Mouse (Mus musculus) hindbrain, embryonic 14.5 days (tissue): ENCODE measurements around the gene Lrrc32. TPM values are rescaled to one million over a fixed set of nuclear protein-coding genes. Genes with fewer than 3 reads are reported as not detected.

ENCODE experiments used
- ATAC-seq: fragments of 200-750 bp; cut with Nextera tagmentation; 2 replicates; pipeline ENCODE4 v1.8.0; 2017; ENCODE audit warnings: moderate number of reproducible peaks, mild to moderate bottlenecking, moderate TSS enrichment, moderate library complexity; ENCODE audit not compliant: low FRiP score
- DNase-seq: peaks from one replicate; pipeline ENCODE4 v3.0.0-alpha.2; 2015; ENCODE audit warnings: low spot score
- H3K27ac ChIP-seq: fragments of 300-500 bp; sonication (generic); 2 replicates; pipeline ENCODE4 v1.5.1; 2014; ENCODE audit warnings: mild to moderate bottlenecking, moderate library complexity
- H3K27me3 ChIP-seq: fragments of 300-500 bp; sonication (generic); 2 replicates; pipeline ENCODE4 v1.6.1; 2014; ENCODE audit warnings: mild to moderate bottlenecking, low read length, mixed read lengths; ENCODE audit not compliant: control insufficient read depth, insufficient read depth
- H3K36me3 ChIP-seq: fragments of 300-500 bp; sonication (generic); replicated peaks from 2 replicates; pipeline ENCODE4 v1.6.1; 2014; ENCODE audit not compliant: control insufficient read depth, insufficient read depth
- H3K4me1 ChIP-seq: fragments of 300-500 bp; sonication (generic); replicated peaks from 2 replicates; pipeline ENCODE4 v1.6.1; 2014; ENCODE audit warnings: antibody characterized with exemption, low read length, mixed read lengths; ENCODE audit not compliant: control insufficient read depth, insufficient read depth
- H3K4me2 ChIP-seq: fragments of 300-500 bp; sonication (generic); replicated peaks from 2 replicates; pipeline ENCODE4 v1.6.1; 2014; ENCODE audit warnings: mild to moderate bottlenecking, moderate library complexity
- H3K4me3 ChIP-seq: fragments of 300-500 bp; sonication (generic); replicated peaks from 2 replicates; pipeline ENCODE4 v1.5.1; 2014; ENCODE audit warnings: mild to moderate bottlenecking, low read length
- H3K9ac ChIP-seq: fragments of 300-500 bp; sonication (generic); 2 replicates; pipeline ENCODE4 v1.6.1; 2014
- H3K9me3 ChIP-seq: fragments of 300-500 bp; sonication (generic); 2 replicates; pipeline ENCODE4 v1.6.1; 2016; ENCODE audit warnings: low read length; ENCODE audit not compliant: control insufficient read depth
- WGBS: fragments of 180-500 bp; shearing (Covaris S2); extraction: QIAGEN DNeasy Blood & Tissue Kit; methylation state at CpG from one replicate; pipeline ENCODE4 v1.1.7; 2014; 5-methylcytosine and 5-hydroxymethylcytosine counted together
- polyA plus RNA-seq: library from polyadenylated mRNA; unstranded; fragments of >200 nt; fragmentation: Nextera tagmentation; extraction: Ambion mirVana; gene quantifications from 2 replicates; pipeline ENCODE4 v1.2.1, GENCODE M21; 2014

Lrrc32 gene
- polyA plus RNA-seq, 1 experiment from 2014 or later, result 7.2 TPM

GRCm38 (mm10) chr7:98523070-98523812 is 34.2 kb downstream of the Lrrc32 start:
- H3K4me2 ChIP-seq, result no peak overlapping the region
- H3K36me3 ChIP-seq, result no peaks in the 10 kb centered on the region
- no peak overlapping the region for H3K9ac ChIP-seq
- WGBS, result 71% methylated on average over 8 of the region's 8 CpGs
- no peak for DNase-seq
- H3K4me1 ChIP-seq, result peaks cover 15% of the 10 kb centered on the region; the same call in 1 of the 2 replicates
- ATAC-seq, result peak; percentile 62; the same call in 1 of the 2 replicates
- peak overlapping the region; percentile 56; the same call in 1 of the 2 replicates for H3K27ac ChIP-seq
- no peak overlapping the region for H3K4me3 ChIP-seq
- no peaks in the 10 kb centered on the region for H3K27me3 ChIP-seq
- no peaks in the 10 kb centered on the region for H3K9me3 ChIP-seq

- whole genome bisulfite sequencing, result 5% methylated on average over 7 of the region's 7 CpGs
- H3K9ac ChIP-seq, result no peak overlapping the region
- H3K27me3 ChIP-seq, result no peaks in the 10 kb centered on the region
- ATAC-seq (peak; percentile 51), DNase-seq (peak; percentile 73)
- H3K36me3 ChIP-seq, result no peaks in the 10 kb centered on the region
- H3K4me1 ChIP-seq, result peaks cover 15% of the 10 kb centered on the region; the same call in 1 of the 2 replicates
- no peak overlapping the region for H3K4me3 ChIP-seq
- peak overlapping the region; percentile 56; the same call in 1 of the 2 replicates for H3K27ac ChIP-seq
- no peak overlapping the region for H3K4me2 ChIP-seq
- H3K9me3 ChIP-seq, result no peaks in the 10 kb centered on the region
These were observed 34.8 kb downstream of the Lrrc32 start for GRCm38 (mm10) chr7:98523813-98524361.

- no peak overlapping the region for H3K4me2 ChIP-seq
- H3K9ac ChIP-seq, result no peak overlapping the region
- no peak for ATAC-seq
- DNase-seq, result no peak
- no peaks in the 10 kb centered on the region for H3K36me3 ChIP-seq
- H3K9me3 ChIP-seq, result no peaks in the 10 kb centered on the region
- no peak overlapping the region for H3K4me3 ChIP-seq
- peaks cover 15% of the 10 kb centered on the region; the same call in 1 of the 2 replicates for H3K4me1 ChIP-seq
- 0 out of 2 replicates have a peak overlapping the region, but pooled peaks have one; percentile 12 for H3K27ac ChIP-seq
- no peaks in the 10 kb centered on the region for H3K27me3 ChIP-seq
- 34% methylated on average over 6 of the region's 6 CpGs for WGBS
These were observed 35.3 kb downstream of the Lrrc32 start for GRCm38 (mm10) chr7:98524401-98524800.

- H3K9ac ChIP-seq, result no peak overlapping the region
- ATAC-seq (no peak), DNase-seq (no peak)
- WGBS, result 84% methylated on average over 6 of the region's 6 CpGs
- H3K27ac ChIP-seq, result no peak overlapping the region
- no peak overlapping the region for H3K4me3 ChIP-seq
- H3K9me3 ChIP-seq, result no peaks in the 10 kb centered on the region
- no peaks in the 10 kb centered on the region for H3K36me3 ChIP-seq
- H3K4me2 ChIP-seq, result no peak overlapping the region
- peaks cover 15% of the 10 kb centered on the region; the same call in 1 of the 2 replicates for H3K4me1 ChIP-seq
- no peaks in the 10 kb centered on the region for H3K27me3 ChIP-seq
These were observed 36.0 kb downstream of the Lrrc32 start for GRCm38 (mm10) chr7:98524869-98525699.

- H3K27ac ChIP-seq, result no peak overlapping the region
- no peak overlapping the region for H3K4me3 ChIP-seq
- DNase-seq (no peak), ATAC-seq (no peak)
- WGBS, result 93% methylated on average over 3 of the region's 3 CpGs
- no peak overlapping the region for H3K9ac ChIP-seq
- no peak overlapping the region for H3K4me2 ChIP-seq
- no peaks in the 10 kb centered on the region for H3K36me3 ChIP-seq
- H3K4me1 ChIP-seq, result peaks cover 15% of the 10 kb centered on the region; the same call in 1 of the 2 replicates
- no peaks in the 10 kb centered on the region for H3K9me3 ChIP-seq
- no peaks in the 10 kb centered on the region for H3K27me3 ChIP-seq
These were observed 38.0 kb downstream of the Lrrc32 start for GRCm38 (mm10) chr7:98527085-98527484.

GRCm38 (mm10) chr7:98531612-98532011 is 42.5 kb downstream of the Lrrc32 start:
- 76% methylated on average over 7 of the region's 7 CpGs for WGBS
- DNase-seq (no peak), ATAC-seq (no peak)
- H3K4me1 ChIP-seq, result no peaks in the 10 kb centered on the region
- H3K4me3 ChIP-seq, result no peak overlapping the region
- H3K27me3 ChIP-seq, result no peaks in the 10 kb centered on the region
- no peaks in the 10 kb centered on the region for H3K9me3 ChIP-seq
- H3K9ac ChIP-seq, result no peak overlapping the region
- H3K27ac ChIP-seq, result no peak overlapping the region
- H3K36me3 ChIP-seq, result no peaks in the 10 kb centered on the region
- no peak overlapping the region for H3K4me2 ChIP-seq

GRCm38 (mm10) chr7:98532981-98533380 is 43.9 kb downstream of the Lrrc32 start:
- H3K27me3 ChIP-seq, result no peaks in the 10 kb centered on the region
- peaks cover 10% of the 10 kb centered on the region for H3K4me1 ChIP-seq
- no peak overlapping the region for H3K4me2 ChIP-seq
- H3K4me3 ChIP-seq, result no peak overlapping the region
- WGBS, result 96% methylated on average over 4 of the region's 4 CpGs
- DNase-seq (no peak), ATAC-seq (no peak)
- H3K9me3 ChIP-seq, result no peaks in the 10 kb centered on the region
- H3K36me3 ChIP-seq, result no peaks in the 10 kb centered on the region
- no peak overlapping the region for H3K9ac ChIP-seq
- no peak overlapping the region for H3K27ac ChIP-seq

GRCm38 (mm10) chr7:98534432-98534855 is 45.4 kb downstream of the Lrrc32 start:
- Histone ChIP-seq H3K27ac (no peak overlapping the region), H3K27me3 (no peaks in the 10 kb centered on the region), H3K4me1 (peaks cover 12% of the 10 kb centered on the region), H3K4me3 (no peak overlapping the region), H3K9ac (no peak overlapping the region), H3K9me3 (no peaks in the 10 kb centered on the region), H3K4me2 (no peak overlapping the region), H3K36me3 (no peaks in the 10 kb centered on the region)
- WGBS, result 92% methylated on average over 13 of the region's 13 CpGs
- DNase-seq, result no peak
- ATAC-seq, result no peak

GRCm38 (mm10) chr7:98535191-98535590 is 46.1 kb downstream of the Lrrc32 start:
- 91% methylated on average over 6 of the region's 6 CpGs for WGBS
- H3K4me1 ChIP-seq, result peaks cover 12% of the 10 kb centered on the region
- H3K27ac ChIP-seq, result no peak overlapping the region
- no peak for DNase-seq
- H3K9ac ChIP-seq, result no peak overlapping the region
- no peak overlapping the region for H3K4me2 ChIP-seq
- H3K27me3 ChIP-seq, result no peaks in the 10 kb centered on the region
- H3K36me3 ChIP-seq, result no peaks in the 10 kb centered on the region
- no peaks in the 10 kb centered on the region for H3K9me3 ChIP-seq
- no peak overlapping the region for H3K4me3 ChIP-seq
- ATAC-seq, result no peak
